Mouse (Mus musculus) heart, embryonic 10.5 days (tissue): ENCODE results near the gene Ttc14. TPM values are rescaled to one million over a fixed set of nuclear protein-coding genes. Genes with fewer than 3 reads are reported as not detected.

ENCODE experiments used
- DNase-seq: peaks from one replicate; pipeline ENCODE4 v3.0.0-alpha.2; 2017; ENCODE audit warnings: low spot score
- H3K27ac ChIP-seq: fragments of 300-500 bp; sonication (generic); 2 replicates; pipeline ENCODE4 v1.5.1; 2016; ENCODE audit warnings: mild to moderate bottlenecking
- H3K27me3 ChIP-seq: fragments of 300-500 bp; sonication (generic); 2 replicates; pipeline ENCODE4 v1.6.1; 2016; ENCODE audit warnings: mild to moderate bottlenecking; ENCODE audit not compliant: poor library complexity, insufficient read depth, severe bottlenecking
- H3K36me3 ChIP-seq: fragments of 300-500 bp; sonication (generic); 2 replicates; pipeline ENCODE4 v1.6.1; 2016; ENCODE audit warnings: mild to moderate bottlenecking, moderate library complexity
- H3K4me1 ChIP-seq: fragments of 300-500 bp; sonication (generic); 2 replicates; pipeline ENCODE4 v1.6.1; 2016; ENCODE audit warnings: mild to moderate bottlenecking
- H3K4me3 ChIP-seq: fragments of 300-500 bp; sonication (generic); 2 replicates; pipeline ENCODE4 v1.5.1; 2016; ENCODE audit warnings: mild to moderate bottlenecking, moderate library complexity
- H3K9me3 ChIP-seq: fragments of 300-500 bp; sonication (generic); 2 replicates; pipeline ENCODE4 v1.6.1; 2016; ENCODE audit warnings: mild to moderate bottlenecking, moderate library complexity
- WGBS: fragments of 180-500 bp; shearing (Covaris S2); methylation state at CpG from one replicate; pipeline ENCODE4 v1.1.7; 2016; 5-methylcytosine and 5-hydroxymethylcytosine counted together
- polyA plus RNA-seq: library from polyadenylated mRNA; unstranded; fragments of >200 nt; fragmentation: Nextera tagmentation; extraction: Ambion mirVana; gene quantifications from 2 replicates; pipeline ENCODE4 v1.2.1, GENCODE M21; 2016

Gene Ttc14
- polyA plus RNA-seq, 1 experiment from 2014 or later = 49.3 TPM

DNA sequence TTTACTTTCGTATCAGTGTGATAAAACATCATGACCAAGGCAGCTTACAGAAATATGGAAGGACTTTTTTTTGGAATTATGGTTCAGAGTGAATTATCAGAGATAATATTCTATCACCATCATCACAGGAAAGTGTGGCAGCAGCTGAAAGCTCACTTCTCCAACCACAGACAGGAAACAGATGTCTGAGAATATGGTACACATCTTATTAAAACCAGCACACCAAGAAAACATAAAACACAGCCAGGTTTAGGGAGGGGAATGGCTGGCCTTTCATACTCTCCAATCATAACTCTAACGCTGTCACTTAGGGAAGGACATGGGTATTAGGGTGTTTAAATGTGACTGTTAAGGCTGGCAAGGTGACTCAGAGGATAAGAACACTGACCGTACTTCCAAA is 59.3 kb downstream of the Ttc14 start:
- Histone ChIP-seq H3K27me3 (no peaks in the 10 kb centered on the region), H3K36me3 (no peaks in the 10 kb centered on the region), H3K4me3 (no peak overlapping the region), H3K9me3 (no peaks in the 10 kb centered on the region), H3K27ac (no peak overlapping the region), H3K4me1 (no peaks in the 10 kb centered on the region)
- 82% methylated on average over 3 of the region's 3 CpGs for WGBS
- no peak for DNase-seq

DNA sequence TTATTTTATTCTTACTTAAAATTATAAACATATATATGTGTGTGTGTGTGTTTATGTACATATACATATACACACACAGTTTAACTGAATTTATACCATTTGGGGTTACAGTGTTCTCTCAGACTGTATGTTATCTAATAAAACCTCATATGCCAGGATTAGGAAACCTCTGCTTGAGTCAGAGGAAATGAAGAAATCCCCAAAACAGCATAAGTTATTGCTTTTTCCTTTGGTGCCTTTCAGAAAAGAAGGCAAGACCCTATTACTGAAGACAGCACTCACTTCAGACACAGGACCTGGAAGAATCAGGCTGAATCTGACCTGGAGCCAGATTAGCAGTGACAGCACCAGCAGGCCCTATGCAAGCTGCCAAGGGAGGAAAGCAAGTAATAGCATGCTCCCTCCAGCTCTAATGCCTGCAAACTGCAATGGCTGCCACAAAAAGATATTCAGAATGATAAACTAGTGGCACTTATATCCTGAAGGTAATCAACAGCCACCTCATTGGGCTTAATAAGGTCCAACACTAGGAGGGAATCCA is 64.4 kb downstream of the Ttc14 start:
- H3K27me3 ChIP-seq = no peaks in the 10 kb centered on the region
- no peak overlapping the region for H3K4me3 ChIP-seq
- H3K27ac ChIP-seq = no peak overlapping the region
- no peaks in the 10 kb centered on the region for H3K36me3 ChIP-seq
- no peaks in the 10 kb centered on the region for H3K4me1 ChIP-seq
- H3K9me3 ChIP-seq = no peaks in the 10 kb centered on the region
- DNase-seq = no peak

Other genes starting within 250 kb of the Ttc14 start
- 1.6 and 2.3 TPM in 2 replicates for gene Ccdc39, start 44.5 kb downstream of the Ttc14 start, polyA plus RNA-seq
- gene Fxr1, start 220.1 kb downstream of the Ttc14 start, polyA plus RNA-seq = 67.7 and 70.5 TPM in 2 replicates